Mouse (Mus musculus) cerebellum, adult 9-10 months (tissue): ENCODE data around the gene Pcf11.

Experiments
- DNase-seq: peaks from one replicate; pipeline ENCODE4 v3.0.0; 2022

Gene Pcf11

GRCm38 (mm10) chr7:92636295-92637011 is 33.3 kb downstream of the Pcf11 start:
- no peak for DNase-seq

DNA sequence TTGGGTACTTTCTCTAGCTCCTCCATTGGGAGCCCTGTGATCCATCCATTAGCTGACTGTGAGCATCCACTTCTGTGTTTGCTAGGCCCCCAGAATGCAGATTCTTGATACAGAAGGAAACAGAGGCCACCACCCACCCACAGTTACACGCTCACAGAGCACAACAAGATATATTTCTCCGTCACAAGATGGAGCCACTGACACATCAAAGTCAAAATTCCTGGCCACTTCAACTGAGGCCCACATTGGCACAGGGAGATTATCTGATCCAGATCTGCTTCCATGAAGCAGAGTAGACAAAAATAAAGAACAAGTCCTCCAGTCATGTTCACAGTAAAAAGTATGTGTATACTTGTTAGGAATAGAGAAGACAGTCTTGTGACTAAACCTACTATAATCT is 39.6 kb downstream of the Pcf11 start:
- peak; percentile 35 for DNase-seq

GRCm38 (mm10) chr7:92624488-92624887 is 45.2 kb downstream of the Pcf11 start:
- no peak for DNase-seq

DNA sequence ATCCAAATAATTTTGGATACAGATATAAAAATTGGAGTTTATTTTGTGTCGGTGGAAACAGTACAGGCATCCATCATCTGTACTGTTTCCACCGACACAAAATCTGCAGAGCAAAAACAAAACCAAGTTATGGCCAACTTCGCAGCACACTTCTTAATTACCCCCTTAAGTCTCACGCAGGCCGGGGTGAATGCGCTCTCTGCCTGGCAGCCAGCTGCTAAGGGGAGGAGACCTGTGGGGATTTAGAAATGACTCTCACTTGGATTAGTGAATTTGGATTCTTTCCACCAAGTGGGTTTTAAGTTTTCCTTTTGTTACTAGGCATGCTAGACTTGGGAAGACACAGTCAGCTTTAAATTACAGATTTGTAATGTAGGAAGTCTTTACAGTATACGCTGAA is 58.9 kb downstream of the Pcf11 start:
- no peak for DNase-seq

DNA sequence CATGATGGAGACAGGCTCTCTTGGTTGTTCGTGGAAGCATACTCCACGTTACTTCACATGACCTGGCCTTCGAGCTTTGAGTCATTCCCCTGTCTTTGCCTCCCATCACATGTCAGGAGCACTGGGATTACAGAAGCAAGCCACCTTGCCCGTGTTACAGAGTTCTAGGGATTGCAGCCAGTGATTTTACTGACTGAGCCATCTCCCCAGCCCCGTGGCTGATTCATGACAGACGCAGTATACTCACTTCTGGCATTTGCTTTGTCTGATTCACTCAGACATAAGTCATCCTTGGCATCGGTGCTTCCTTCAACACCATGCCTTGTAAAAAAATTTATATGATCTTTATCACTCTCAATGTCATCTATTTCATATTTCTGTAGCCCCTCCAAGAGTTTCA is 64.8 kb downstream of the Pcf11 start:
- no peak for DNase-seq
